Mouse (Mus musculus) kidney, adult 2 months (tissue): ENCODE data around the gene 9130230L23Rik. TPM values are rescaled to one million over a fixed set of nuclear protein-coding genes. Genes with fewer than 3 reads are reported as not detected.

ENCODE experiments used
- DNase-seq: peaks from one replicate; pipeline ENCODE4 v3.0.0; 2021
- H3K27ac ChIP-seq: fragments of 200-500 bp; 2 replicates; pipeline ENCODE4 v1.5.1; 2012; ENCODE audit warnings: low read depth, low read length, control low read depth, inconsistent platforms; ENCODE audit not compliant: insufficient read depth
- H3K27me3 ChIP-seq: fragments of 200-500 bp; replicated peaks from 2 replicates; pipeline ENCODE4 v1.6.1; 2012; ENCODE audit warnings: mild to moderate bottlenecking, moderate library complexity, low read length, inconsistent platforms; ENCODE audit not compliant: control insufficient read depth, insufficient read depth
- H3K36me3 ChIP-seq: fragments of 200-500 bp; 2 replicates; pipeline ENCODE4 v1.6.1; 2012; ENCODE audit warnings: mild to moderate bottlenecking, moderate library complexity, low read length, inconsistent platforms; ENCODE audit not compliant: control insufficient read depth, insufficient read depth
- H3K4me1 ChIP-seq: fragments of 200-500 bp; 2 replicates; pipeline ENCODE4 v1.6.1; 2011; ENCODE audit warnings: low read length; ENCODE audit not compliant: control insufficient read depth, insufficient read depth
- H3K4me3 ChIP-seq: fragments of 200-500 bp; 2 replicates; pipeline ENCODE4 v1.5.1; 2011; ENCODE audit warnings: mild to moderate bottlenecking, low read depth, low read length, control low read depth; ENCODE audit not compliant: insufficient read depth
- CTCF ChIP-seq: fragments of 200-500 bp; conservative IDR thresholded peaks from 2 replicates; pipeline ENCODE4 v1.5.1; 2011; ENCODE audit warnings: low read depth, mild to moderate bottlenecking, control low read depth, low read length, moderate library complexity, mixed read lengths; ENCODE audit not compliant: insufficient read depth, insufficient read length
- POLR2A ChIP-seq: fragments of 200-500 bp; IDR thresholded peaks from one replicate; pipeline ENCODE4 v1.6.1; 2011; ENCODE audit warnings: low read depth, low read length, control low read depth
- WGBS: fragments of 180-500 bp; shearing (Covaris S2); methylation state at CpG from one replicate; pipeline ENCODE4 v1.1.7; 2018; 5-methylcytosine and 5-hydroxymethylcytosine counted together
- polyA plus RNA-seq: library from polyadenylated mRNA; depleted of rRNA; stranded (reverse); fragments of >200 nt; gene quantifications from 2 replicates; pipeline ENCODE4 v1.2.3, GENCODE M21; 2012; rRNA removed

The 9130230L23Rik gene
- polyA plus RNA-seq, 1 experiment = 0.22 TPM

- TF ChIP-seq POLR2A (no peak), CTCF (no peak)
- H3K4me3 ChIP-seq = no peak overlapping the region
- 79% methylated on average over 2 of the region's 2 CpGs for WGBS
- no peak for DNase-seq
- H3K27ac ChIP-seq = no peak overlapping the region
- no peaks in the 10 kb centered on the region for H3K36me3 ChIP-seq
- H3K27me3 ChIP-seq = no peaks in the 10 kb centered on the region
- H3K4me1 ChIP-seq = no peaks in the 10 kb centered on the region
Observed at GRCm38 (mm10) chr5:65933764-65934163, 70.3 kb downstream of the 9130230L23Rik start.

- 95% methylated on average over 4 of the region's 4 CpGs for WGBS
- Histone ChIP-seq H3K27me3 (no peaks in the 10 kb centered on the region), H3K27ac (no peak overlapping the region), H3K4me3 (no peak overlapping the region), H3K36me3 (no peaks in the 10 kb centered on the region), H3K4me1 (no peaks in the 10 kb centered on the region)
- TF ChIP-seq CTCF (no peak), POLR2A (no peak)
- DNase-seq = no peak
Observed at GRCm38 (mm10) chr5:65933258-65933657, 70.8 kb downstream of the 9130230L23Rik start.

GRCm38 (mm10) chr5:65930171-65930570 lies 73.9 kb downstream of the 9130230L23Rik start:
- H3K4me3 ChIP-seq = no peak overlapping the region
- no peak for TF ChIP-seq POLR2A
- no peak for TF ChIP-seq CTCF
- no peak overlapping the region for H3K27ac ChIP-seq
- H3K36me3 ChIP-seq = no peaks in the 10 kb centered on the region
- 57% methylated on average over 4 of the region's 4 CpGs for WGBS
- no peaks in the 10 kb centered on the region for H3K27me3 ChIP-seq
- peak; percentile 70 for DNase-seq
- no peaks in the 10 kb centered on the region for H3K4me1 ChIP-seq

Other genes starting within 250 kb of the 9130230L23Rik start
- 3.8 TPM in 2 replicates for gene N4bp2, start 240.8 kb downstream of the 9130230L23Rik start, polyA plus RNA-seq
- 0.27 and 1.8 TPM in 2 replicates for gene Rhoh, start 143.1 kb downstream of the 9130230L23Rik start, polyA plus RNA-seq
- not detected in 2 replicates for gene Chrna9, start 69.4 kb downstream of the 9130230L23Rik start, polyA plus RNA-seq
- 156 and 171 TPM in 2 replicates for gene Rbm47, start 168.8 kb upstream of the 9130230L23Rik start, polyA plus RNA-seq